Mouse (Mus musculus) olfactory bulb, adult 2 months (tissue): Measurements from ENCODE around the gene D16Ertd472e.

Experiments used
- CTCF ChIP-seq: fragments of 200-500 bp; IDR thresholded peaks from 2 replicates; pipeline ENCODE4 v1.5.1; 2012; ENCODE audit warnings: low read depth, mild to moderate bottlenecking, low read length, moderate library complexity; ENCODE audit not compliant: insufficient read depth
- POLR2A ChIP-seq: fragments of 200-500 bp; IDR thresholded peaks from 2 replicates; pipeline ENCODE4 v1.6.1; 2012; ENCODE audit warnings: mild to moderate bottlenecking, low read depth, low read length, moderate library complexity; ENCODE audit not compliant: insufficient read depth

DNA sequence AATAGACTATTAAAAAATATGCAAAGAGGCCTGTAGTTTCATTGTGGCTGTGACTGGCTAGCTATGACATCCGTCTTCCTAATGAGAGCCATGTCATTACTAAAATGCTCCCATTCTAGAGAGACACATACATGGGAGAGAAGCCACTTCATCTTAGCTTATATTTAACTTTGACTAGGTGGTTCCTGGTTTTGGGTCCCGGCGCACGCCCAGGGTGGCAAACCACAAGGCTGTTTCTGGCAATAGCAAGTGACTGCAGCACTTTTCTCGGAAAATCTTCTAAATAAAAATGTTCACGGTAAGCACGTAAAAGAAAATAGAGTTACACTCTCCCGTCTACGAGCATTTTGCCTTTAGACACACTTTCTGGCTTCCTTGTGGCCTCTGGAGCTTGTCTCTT is 74.0 kb downstream of the D16Ertd472e start:
- no peak for TF ChIP-seq CTCF
- no peak for TF ChIP-seq POLR2A
